Mouse (Mus musculus): ENCODE measurements around the gene Cfap157. TPM values are rescaled to one million over a fixed set of nuclear protein-coding genes. Genes with fewer than 3 reads are reported as not detected.

Cfap157 gene
- polyA plus RNA-seq, 2 experiments, result not detected

DNA sequence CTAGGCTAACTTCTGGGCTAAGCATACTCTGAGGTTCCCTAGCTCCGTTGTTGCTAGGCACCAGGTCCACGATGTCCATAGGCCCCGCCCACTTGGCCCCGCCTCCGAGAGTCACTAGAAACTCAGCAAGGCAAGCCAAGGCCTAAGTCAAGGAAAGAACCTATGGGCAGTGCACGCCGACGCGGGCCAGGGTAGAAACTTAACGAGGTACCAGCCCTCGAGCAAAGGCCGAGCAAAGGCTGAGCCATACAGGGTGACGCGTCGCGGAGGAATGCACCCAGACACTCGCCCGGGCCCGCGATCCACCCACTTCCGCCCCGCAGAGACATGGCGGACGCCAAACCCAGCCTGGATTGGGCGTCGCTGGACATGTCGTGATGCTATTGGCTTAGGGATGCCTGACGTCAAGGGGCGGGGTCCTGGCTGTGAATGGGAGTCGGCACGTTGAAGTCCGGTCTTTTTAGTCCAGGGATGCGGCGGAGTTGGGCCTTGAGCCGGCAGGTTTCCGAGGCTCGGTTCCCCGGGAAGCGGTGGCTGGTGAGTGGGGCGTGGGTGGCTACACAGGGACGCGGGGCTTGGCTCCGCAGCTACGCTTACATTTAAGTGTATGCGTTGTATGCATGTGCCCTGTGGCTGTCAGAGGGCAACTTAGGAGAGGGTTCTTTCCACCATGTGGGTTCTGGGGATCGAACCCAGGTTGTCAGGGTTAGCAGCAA, 8.7 kb downstream of the Cfap157 start, which contains the start of the genes Ttc16 and Ptrh1:
TSS of gene Ttc16 (minus strand) at position 275 of the 716 bp plus-strand sequence.
TSS of gene Ptrh1 (plus strand) at position 428 of the 716 bp plus-strand sequence.
- Histone ChIP-seq H3K4me1 (replicated peaks; ENCODE audit: control insufficient read depth in 2 of 2, insufficient read depth in 2 of 2, low read length in 1 of 2) (peaks cover 2 to 8% of the 10 kb centered on the region in 2 experiments; a peak in 3 of 4 replicates), H3K27me3 (ENCODE audit: control insufficient read depth, insufficient read depth, low read length) (no peaks in the 10 kb centered on the region), H3K4me2 (ENCODE audit: low read depth) (peak within 1 kb of the TSS; percentile 59), H3K27ac (no peak within 1 kb of the TSS), H3K4me3 (ENCODE audit: insufficient read depth in 1 of 2, low read depth in 2 of 2, low read length in 2 of 2) (peak within 1 kb of the TSS; percentile 70 to 72), H3K36me3 (replicated peaks; ENCODE audit: control insufficient read depth, insufficient read depth, low read depth) (no peaks in the 10 kb centered on the region), H3K9me3 (ENCODE audit: control insufficient read depth, low read length) (no peaks in the 10 kb centered on the region), H3K9ac (replicated peaks) (peak within 1 kb of the TSS; percentile 19)
- TF ChIP-seq EP300 (IDR thresholded peaks at IDR 0.05; ENCODE audit: low read depth) (no peak), CTCF (IDR thresholded peaks at IDR 0.05; ENCODE audit: low read depth) (0 out of 2 replicates have a peak, but pooled peaks have one; percentile 4)
- peak; percentile 92 to 93 (median 92) for DNase-seq (ENCODE audit: low read depth in 3 of 3, low spot score in 3 of 3)
- WGBS (ENCODE audit: insufficient replicate concordance), result under 1% methylated on average over 46 of the region's 46 CpGs
- ATAC-seq (ENCODE audit: insufficient read depth), result peak; percentile 96

DNA sequence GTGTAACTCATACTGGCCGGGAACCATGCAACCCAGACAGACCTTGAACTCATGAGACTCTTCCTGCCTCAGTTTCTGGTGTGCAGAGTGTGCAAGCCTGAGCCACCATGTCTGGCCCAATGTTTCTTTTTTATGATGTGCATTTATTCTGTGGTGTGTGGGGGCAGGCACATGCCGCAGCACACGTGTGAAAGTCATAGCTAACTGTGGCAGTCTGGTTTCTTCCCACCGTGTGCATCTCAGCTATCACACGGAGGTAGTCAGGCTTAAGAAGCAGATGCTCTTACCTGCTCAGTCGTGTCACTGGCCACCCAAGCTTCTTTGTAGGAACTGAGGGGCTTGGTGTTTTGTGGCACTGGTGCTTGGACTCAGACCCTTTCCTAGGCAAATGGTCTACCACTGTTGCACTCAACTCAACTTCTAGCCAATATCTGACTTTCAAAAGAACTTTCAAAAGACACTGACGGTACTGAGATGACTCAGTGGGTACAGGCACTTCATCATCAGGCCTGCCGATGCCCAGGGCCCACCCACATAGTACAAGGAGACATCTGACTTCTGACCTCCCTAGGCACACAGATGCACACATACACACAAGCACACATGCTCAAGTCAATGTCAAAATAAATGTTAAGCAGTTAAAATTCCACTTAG, 11.5 kb downstream of the Cfap157 start:
- Histone ChIP-seq H3K4me3 (ENCODE audit: insufficient read depth in 1 of 2, low read depth in 2 of 2, low read length in 2 of 2) (no peak overlapping the region), H3K27me3 (ENCODE audit: control insufficient read depth, insufficient read depth, low read length) (no peaks in the 10 kb centered on the region), H3K9me3 (ENCODE audit: control insufficient read depth, low read length) (no peaks in the 10 kb centered on the region), H3K9ac (replicated peaks) (no peak overlapping the region), H3K27ac (no peak overlapping the region), H3K4me2 (ENCODE audit: low read depth) (no peak overlapping the region), H3K4me1 (replicated peaks; ENCODE audit: control insufficient read depth in 2 of 2, insufficient read depth in 2 of 2, low read length in 1 of 2) (peaks cover 2 to 15% of the 10 kb centered on the region in 2 experiments; a peak in 3 of 4 replicates), H3K36me3 (replicated peaks; ENCODE audit: control insufficient read depth, insufficient read depth, low read depth) (no peaks in the 10 kb centered on the region)
- DNase-seq (ENCODE audit: low read depth in 3 of 3, low spot score in 3 of 3) (no peak), ATAC-seq (ENCODE audit: insufficient read depth) (no peak)
- 61% methylated on average over 8 of the region's 8 CpGs for WGBS (ENCODE audit: insufficient replicate concordance)
- no peak for TF ChIP-seq EP300 (IDR thresholded peaks at IDR 0.05; ENCODE audit: low read depth)
- no peak for TF ChIP-seq CTCF (IDR thresholded peaks at IDR 0.05; ENCODE audit: low read depth)

DNA sequence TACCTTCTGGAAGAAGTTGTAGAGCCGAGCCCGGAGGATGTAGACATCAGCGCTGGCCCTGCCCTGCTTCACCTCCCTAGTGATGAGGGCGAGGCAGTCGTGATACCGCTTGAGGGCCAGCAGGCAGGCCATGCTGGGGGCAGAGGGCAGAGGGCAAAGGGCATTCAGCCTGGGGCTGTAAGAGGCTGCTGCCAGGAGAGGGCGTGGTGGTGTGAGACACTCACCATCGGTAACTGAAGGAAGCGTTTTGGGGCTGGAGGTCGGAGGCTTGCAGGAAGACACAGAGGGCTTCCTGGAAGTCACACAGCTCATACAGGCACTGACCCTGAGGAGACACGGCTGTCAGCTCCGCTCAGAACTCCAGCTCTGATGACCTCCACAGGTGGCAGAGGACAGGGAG, 12.3 kb downstream of the Cfap157 start:
- WGBS (ENCODE audit: insufficient replicate concordance), result 22% methylated on average over 12 of the region's 12 CpGs
- no peak for DNase-seq (ENCODE audit: low read depth in 3 of 3, low spot score in 3 of 3)
- peaks cover 2 to 15% of the 10 kb centered on the region in 2 experiments; a peak in 3 of 4 replicates for H3K4me1 ChIP-seq (replicated peaks; ENCODE audit: control insufficient read depth in 2 of 2, insufficient read depth in 2 of 2, low read length in 1 of 2)

DNA sequence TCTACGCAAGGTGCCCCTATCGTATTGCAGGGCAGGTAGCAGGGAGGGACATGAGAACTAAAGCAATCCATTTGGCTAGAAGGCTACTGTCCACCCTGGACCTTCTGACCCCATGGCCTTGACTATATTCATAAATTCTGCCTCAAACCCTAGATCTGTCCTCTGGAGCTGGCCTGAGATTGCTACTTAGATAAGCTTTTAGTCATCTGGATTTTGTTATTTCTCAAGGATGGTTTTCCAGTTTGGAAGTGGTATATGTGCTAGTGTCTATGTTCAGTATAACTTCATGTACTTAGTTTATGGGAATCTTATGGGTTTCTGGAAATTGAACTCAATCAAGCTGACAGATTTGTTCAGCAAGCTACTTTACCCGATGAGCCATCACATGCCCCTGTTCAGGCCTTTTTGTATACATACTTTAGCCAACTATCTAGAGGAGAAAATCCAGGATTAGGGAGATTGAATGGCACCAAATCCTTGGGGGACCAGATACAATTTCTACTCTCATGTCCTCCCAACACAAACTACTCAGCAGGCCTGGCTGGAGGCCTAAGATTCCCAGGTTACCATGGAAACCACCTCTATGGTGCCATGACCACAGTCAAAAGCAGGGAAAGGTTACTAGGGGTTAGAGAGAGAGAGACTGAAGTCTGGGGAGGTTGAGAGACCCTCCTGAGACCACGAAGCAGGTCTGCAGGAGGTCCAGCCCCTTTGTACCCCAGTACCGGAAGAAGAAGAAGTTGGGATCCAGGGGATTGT, 14.7 kb downstream of the Cfap157 start:
- H3K9me3 ChIP-seq (ENCODE audit: control insufficient read depth, low read length), result no peaks in the 10 kb centered on the region
- H3K9ac ChIP-seq (replicated peaks), result no peak overlapping the region
- no peaks in the 10 kb centered on the region for H3K27me3 ChIP-seq (ENCODE audit: control insufficient read depth, insufficient read depth, low read length)
- DNase-seq (ENCODE audit: low read depth in 3 of 3, low spot score in 3 of 3) (no peak), ATAC-seq (ENCODE audit: insufficient read depth) (no peak)
- H3K27ac ChIP-seq, result no peak overlapping the region
- H3K4me3 ChIP-seq (ENCODE audit: insufficient read depth in 1 of 2, low read depth in 2 of 2, low read length in 2 of 2), result no peak overlapping the region
- 70% methylated on average over 5 of the region's 5 CpGs for whole genome bisulfite sequencing (ENCODE audit: insufficient replicate concordance)
- H3K36me3 ChIP-seq (replicated peaks; ENCODE audit: control insufficient read depth, insufficient read depth, low read depth), result no peaks in the 10 kb centered on the region
- H3K4me2 ChIP-seq (ENCODE audit: low read depth), result no peak overlapping the region
- peaks cover 0 to 11% of the 10 kb centered on the region in 2 experiments; a peak in 3 of 4 replicates for H3K4me1 ChIP-seq (replicated peaks; ENCODE audit: control insufficient read depth in 2 of 2, insufficient read depth in 2 of 2, low read length in 1 of 2)
- TF ChIP-seq EP300 (IDR thresholded peaks at IDR 0.05; ENCODE audit: low read depth) (no peak), CTCF (IDR thresholded peaks at IDR 0.05; ENCODE audit: low read depth) (no peak)

More for the DNA sequence above, 12.3 kb downstream of the Cfap157 start:
- TF ChIP-seq CTCF (IDR thresholded peaks at IDR 0.05; ENCODE audit: low read depth) (peak; percentile 50), EP300 (IDR thresholded peaks at IDR 0.05; ENCODE audit: low read depth) (no peak)
- H3K36me3 ChIP-seq (replicated peaks; ENCODE audit: control insufficient read depth, insufficient read depth, low read depth), result no peaks in the 10 kb centered on the region
- H3K4me3 ChIP-seq (ENCODE audit: insufficient read depth in 1 of 2, low read depth in 2 of 2, low read length in 2 of 2), result no peak overlapping the region
- no peak overlapping the region for H3K9ac ChIP-seq (replicated peaks)
- no peak overlapping the region for H3K4me2 ChIP-seq (ENCODE audit: low read depth)
- H3K27ac ChIP-seq, result no peak overlapping the region
- ATAC-seq (ENCODE audit: insufficient read depth), result no peak
- H3K9me3 ChIP-seq (ENCODE audit: control insufficient read depth, low read length), result no peaks in the 10 kb centered on the region
- no peaks in the 10 kb centered on the region for H3K27me3 ChIP-seq (ENCODE audit: control insufficient read depth, insufficient read depth, low read length)
